Mouse (Mus musculus): Measurements from ENCODE around the gene Wfdc1.

- TF ChIP-seq CTCF (IDR thresholded peaks at IDR 0.05; ENCODE audit: borderline replicate concordance, control insufficient read depth, extremely low read depth, insufficient read depth, low read length, poor library complexity), result no peak
- TF ChIP-seq POLR2A (IDR thresholded peaks at IDR 0.05; ENCODE audit: control insufficient read depth, extremely low read depth, insufficient read depth, low read length, poor library complexity), result no peak
Measured at GRCm38 (mm10) chr8:119722348-119722747, 56.2 kb downstream of the Wfdc1 start.

All from thymus, adult 2 months (tissue).